Mouse (Mus musculus): ENCODE measurements around the gene Nrap. TPM values are rescaled to one million over a fixed set of nuclear protein-coding genes. Genes with fewer than 3 reads are reported as not detected.

Nrap gene
- polyA plus RNA-seq, 1 experiment from 2014 or later, result 0.65 TPM

DNA sequence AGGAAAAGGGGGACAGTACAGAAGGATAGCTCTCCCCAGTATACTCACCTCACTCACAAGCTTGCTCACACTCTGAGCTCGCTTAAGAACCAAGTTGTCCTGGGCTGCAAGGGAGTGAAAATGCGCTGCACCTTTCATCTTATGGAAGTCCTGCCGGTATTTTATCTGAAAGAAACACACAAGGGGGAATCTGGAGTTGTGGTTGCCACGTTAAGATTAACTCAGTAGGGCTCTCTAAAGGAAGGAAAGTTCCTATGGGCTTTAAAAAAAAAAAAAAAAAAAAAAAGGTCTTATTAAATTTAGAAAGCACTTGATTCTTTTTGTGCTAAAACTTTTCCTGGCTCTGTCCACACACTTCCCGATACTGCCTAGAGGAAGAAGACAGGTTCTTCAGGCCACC is 11.8 kb downstream of the Nrap start:
- 88% methylated on average over 5 of the region's 5 CpGs for WGBS
- no peak for ATAC-seq (ENCODE audit: low FRiP score)
- Histone ChIP-seq H3K27ac (replicated peaks) (no peak overlapping the region), H3K9ac (replicated peaks) (no peak overlapping the region), H3K9me3 (replicated peaks) (no peaks in the 10 kb centered on the region), H3K27me3 (replicated peaks) (no peaks in the 10 kb centered on the region), H3K36me3 (no peaks in the 10 kb centered on the region), H3K4me3 (replicated peaks) (no peak overlapping the region), H3K4me2 (no peak overlapping the region), H3K4me1 (no peaks in the 10 kb centered on the region)

DNA sequence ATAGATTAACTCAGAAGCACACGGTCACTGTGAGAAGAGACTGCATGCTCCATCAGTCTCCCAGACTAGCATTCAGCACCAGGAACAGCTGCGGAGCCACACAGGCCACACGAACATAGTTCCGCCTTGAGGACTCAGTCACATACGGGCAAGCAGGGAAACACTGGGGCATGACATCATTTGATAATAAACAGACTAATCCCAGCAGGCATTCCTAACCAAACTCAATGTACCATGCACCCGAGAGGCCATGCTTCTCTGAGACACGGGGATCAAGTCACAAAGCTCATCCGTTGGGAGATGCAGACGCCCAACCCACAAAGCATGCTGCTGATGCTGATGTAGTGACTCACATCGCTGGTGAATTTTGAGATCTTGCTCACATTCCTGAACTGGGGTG is 15.8 kb downstream of the Nrap start:
- Histone ChIP-seq H3K9me3 (replicated peaks) (no peaks in the 10 kb centered on the region), H3K36me3 (no peaks in the 10 kb centered on the region), H3K9ac (replicated peaks) (no peak overlapping the region), H3K4me2 (no peak overlapping the region), H3K4me3 (replicated peaks) (no peak overlapping the region), H3K27me3 (replicated peaks) (no peaks in the 10 kb centered on the region), H3K27ac (replicated peaks) (no peak overlapping the region), H3K4me1 (no peaks in the 10 kb centered on the region)
- 65% methylated on average over 10 of the region's 10 CpGs for WGBS
- ATAC-seq (ENCODE audit: low FRiP score), result no peak

DNA sequence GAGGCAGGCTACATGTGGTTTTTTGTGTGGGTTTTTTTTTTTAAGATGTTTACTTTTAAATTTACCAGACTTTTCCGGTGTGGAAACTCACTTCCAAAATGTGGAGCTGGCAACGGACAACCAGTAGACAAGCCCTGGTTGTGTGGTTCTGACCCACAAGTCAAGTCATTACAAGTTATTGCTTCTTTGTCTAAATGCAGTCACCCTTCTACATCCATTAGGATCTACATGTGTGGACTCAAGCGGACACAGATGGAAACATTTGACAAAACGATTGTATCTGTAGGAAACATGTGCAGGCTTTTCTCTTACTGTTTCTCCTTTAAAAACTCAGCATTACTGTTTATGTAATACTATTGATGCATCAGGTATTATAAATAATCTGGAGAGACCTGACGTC is 16.6 kb downstream of the Nrap start:
- Histone ChIP-seq H3K36me3 (no peaks in the 10 kb centered on the region), H3K27me3 (replicated peaks) (no peaks in the 10 kb centered on the region), H3K9ac (replicated peaks) (no peak overlapping the region), H3K4me1 (no peaks in the 10 kb centered on the region), H3K9me3 (replicated peaks) (no peaks in the 10 kb centered on the region), H3K27ac (replicated peaks) (no peak overlapping the region), H3K4me3 (replicated peaks) (no peak overlapping the region), H3K4me2 (no peak overlapping the region)
- 93% methylated on average over 5 of the region's 5 CpGs for WGBS
- ATAC-seq (ENCODE audit: low FRiP score), result no peak

- WGBS, result 74% methylated on average over 7 of the region's 7 CpGs
- H3K9me3 ChIP-seq (replicated peaks), result no peaks in the 10 kb centered on the region
- no peak for ATAC-seq (ENCODE audit: low FRiP score)
Observed at GRCm38 (mm10) chr19:56372226-56372625, 17.6 kb downstream of the Nrap start.

DNA sequence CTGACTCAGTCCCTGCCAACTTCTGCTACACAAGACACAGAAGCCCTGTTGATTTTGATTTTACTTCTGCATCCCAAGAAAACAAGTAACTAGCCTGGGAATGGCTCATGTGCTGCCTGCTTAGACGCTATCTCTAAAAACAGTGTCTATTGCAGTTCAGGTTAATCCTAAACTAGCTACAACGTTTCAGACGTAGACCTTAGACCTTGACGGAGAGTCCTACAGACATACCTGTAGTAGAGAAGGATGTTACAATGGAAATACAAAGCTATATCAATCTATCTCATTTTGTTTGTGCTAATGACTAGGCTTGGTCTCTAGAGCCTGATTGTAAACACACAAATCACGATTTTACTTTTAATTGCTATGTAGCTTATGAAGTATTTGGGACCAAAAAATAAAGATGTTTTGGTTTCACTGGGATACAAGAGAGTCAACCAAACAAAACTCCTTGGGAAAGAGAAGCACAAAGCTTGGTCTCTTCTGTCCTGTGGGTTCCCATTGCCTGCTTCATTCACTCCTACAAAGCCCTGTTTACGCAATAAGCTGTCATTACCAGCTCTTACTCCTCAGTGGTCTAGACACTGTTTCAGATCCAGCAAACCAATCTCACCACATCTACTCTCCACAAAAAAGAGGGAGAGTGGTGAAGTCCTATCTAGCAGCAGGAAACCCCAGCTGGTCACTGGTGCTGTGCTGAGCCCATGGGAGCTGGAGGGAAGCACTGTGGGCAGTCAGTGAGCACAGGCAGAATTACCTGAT is 19.3 kb downstream of the Nrap start:
- H3K27ac ChIP-seq (replicated peaks), result no peak overlapping the region
- no peak overlapping the region for H3K4me3 ChIP-seq (replicated peaks)
- WGBS, result 90% methylated on average over 6 of the region's 6 CpGs
- no peak overlapping the region for H3K9ac ChIP-seq (replicated peaks)
- no peak for ATAC-seq (ENCODE audit: low FRiP score)
- H3K4me2 ChIP-seq, result no peak overlapping the region
- no peaks in the 10 kb centered on the region for H3K36me3 ChIP-seq
- H3K27me3 ChIP-seq (replicated peaks), result no peaks in the 10 kb centered on the region
- H3K4me1 ChIP-seq, result no peaks in the 10 kb centered on the region
- no peaks in the 10 kb centered on the region for H3K9me3 ChIP-seq (replicated peaks)

More at GRCm38 (mm10) chr19:56372226-56372625, 17.6 kb downstream of the Nrap start:
- Histone ChIP-seq H3K4me3 (replicated peaks) (no peak overlapping the region), H3K27ac (replicated peaks) (no peak overlapping the region), H3K36me3 (no peaks in the 10 kb centered on the region), H3K9ac (replicated peaks) (no peak overlapping the region), H3K4me2 (no peak overlapping the region), H3K4me1 (no peaks in the 10 kb centered on the region), H3K27me3 (replicated peaks) (no peaks in the 10 kb centered on the region)

- Histone ChIP-seq H3K36me3 (no peaks in the 10 kb centered on the region), H3K9me3 (replicated peaks) (no peaks in the 10 kb centered on the region), H3K4me3 (replicated peaks) (no peak overlapping the region), H3K4me1 (no peaks in the 10 kb centered on the region), H3K4me2 (no peak overlapping the region), H3K9ac (replicated peaks) (no peak overlapping the region), H3K27ac (replicated peaks) (no peak overlapping the region), H3K27me3 (replicated peaks) (no peaks in the 10 kb centered on the region)
- ATAC-seq (ENCODE audit: low FRiP score), result no peak
- 87% methylated on average over 7 of the region's 7 CpGs for WGBS
Observed at GRCm38 (mm10) chr19:56368912-56369311, 20.9 kb downstream of the Nrap start.

DNA sequence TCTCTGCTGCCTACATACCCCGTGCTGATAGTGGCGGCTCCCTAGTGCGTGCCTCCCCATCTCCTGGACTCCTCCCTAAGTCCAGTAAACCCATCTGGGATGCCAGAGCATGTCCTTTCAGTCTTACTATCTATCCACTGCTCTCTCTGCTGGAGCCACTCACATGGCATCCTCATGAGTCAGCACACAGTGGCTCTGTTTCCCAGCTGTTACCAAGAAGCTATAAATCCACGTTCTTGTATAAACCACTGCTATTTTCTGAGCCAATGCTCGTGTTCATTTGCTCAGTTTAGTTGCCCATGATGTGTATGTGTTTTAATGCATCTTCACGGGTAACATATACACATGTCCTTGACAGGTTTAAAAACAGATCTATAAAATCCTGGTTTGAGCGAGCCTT is 22.1 kb downstream of the Nrap start:
- H3K9ac ChIP-seq (replicated peaks), result no peak overlapping the region
- no peak overlapping the region for H3K27ac ChIP-seq (replicated peaks)
- 76% methylated on average over 7 of the region's 7 CpGs for WGBS
- no peak overlapping the region for H3K4me2 ChIP-seq
- no peaks in the 10 kb centered on the region for H3K9me3 ChIP-seq (replicated peaks)
- H3K36me3 ChIP-seq, result no peaks in the 10 kb centered on the region
- no peaks in the 10 kb centered on the region for H3K27me3 ChIP-seq (replicated peaks)
- no peak for ATAC-seq (ENCODE audit: low FRiP score)
- H3K4me3 ChIP-seq (replicated peaks), result no peak overlapping the region
- H3K4me1 ChIP-seq, result no peaks in the 10 kb centered on the region

- no peaks in the 10 kb centered on the region for H3K9me3 ChIP-seq (replicated peaks)
- no peaks in the 10 kb centered on the region for H3K36me3 ChIP-seq
- no peak overlapping the region for H3K4me2 ChIP-seq
- WGBS, result 84% methylated on average over 9 of the region's 9 CpGs
- H3K27ac ChIP-seq (replicated peaks), result no peak overlapping the region
- no peaks in the 10 kb centered on the region for H3K27me3 ChIP-seq (replicated peaks)
- no peak overlapping the region for H3K9ac ChIP-seq (replicated peaks)
- ATAC-seq (ENCODE audit: low FRiP score), result no peak
- H3K4me1 ChIP-seq, result no peaks in the 10 kb centered on the region
- no peak overlapping the region for H3K4me3 ChIP-seq (replicated peaks)
Observed at GRCm38 (mm10) chr19:56366625-56367024, 23.2 kb downstream of the Nrap start.

GRCm38 (mm10) chr19:56366168-56366567 is 23.7 kb downstream of the Nrap start:
- Histone ChIP-seq H3K36me3 (no peaks in the 10 kb centered on the region), H3K9ac (replicated peaks) (no peak overlapping the region), H3K27ac (replicated peaks) (no peak overlapping the region), H3K4me2 (no peak overlapping the region), H3K27me3 (replicated peaks) (no peaks in the 10 kb centered on the region), H3K4me3 (replicated peaks) (no peak overlapping the region), H3K4me1 (no peaks in the 10 kb centered on the region), H3K9me3 (replicated peaks) (no peaks in the 10 kb centered on the region)
- 82% methylated on average over 11 of the region's 11 CpGs for WGBS
- no peak for ATAC-seq (ENCODE audit: low FRiP score)

DNA sequence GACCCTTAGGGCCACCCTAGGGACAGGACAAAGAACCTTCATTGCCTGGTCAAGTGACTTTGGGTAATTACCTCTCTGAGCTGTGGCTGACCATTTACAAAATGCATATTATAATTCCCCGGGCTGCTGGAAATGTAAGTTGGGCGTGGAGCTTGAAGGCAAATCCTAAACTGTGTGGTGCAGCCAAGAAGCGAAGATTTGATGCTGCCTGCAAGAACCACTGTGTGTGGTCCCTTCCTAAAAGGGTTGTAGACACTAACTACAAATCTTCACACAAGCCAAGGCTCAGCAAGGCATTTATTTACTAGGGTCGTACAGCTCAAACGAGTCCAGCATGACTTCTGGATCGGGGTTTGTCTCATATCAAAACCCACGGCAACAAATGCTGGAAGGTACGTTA is 25.3 kb downstream of the Nrap start:
- no peak for ATAC-seq (ENCODE audit: low FRiP score)

GRCm38 (mm10) chr19:56363721-56364460 is 25.9 kb downstream of the Nrap start:
- Histone ChIP-seq H3K36me3 (no peaks in the 10 kb centered on the region), H3K9ac (replicated peaks) (no peak overlapping the region), H3K27me3 (replicated peaks) (no peaks in the 10 kb centered on the region), H3K4me3 (replicated peaks) (no peak overlapping the region), H3K27ac (replicated peaks) (no peak overlapping the region), H3K9me3 (replicated peaks) (no peaks in the 10 kb centered on the region), H3K4me2 (no peak overlapping the region), H3K4me1 (no peaks in the 10 kb centered on the region)
- 68% methylated on average over 15 of the region's 15 CpGs for WGBS
- ATAC-seq (ENCODE audit: low FRiP score), result no peak

More for the DNA sequence above, 25.3 kb downstream of the Nrap start:
- 68% methylated on average over 8 of the region's 8 CpGs for WGBS
- Histone ChIP-seq H3K27me3 (replicated peaks) (no peaks in the 10 kb centered on the region), H3K27ac (replicated peaks) (no peak overlapping the region), H3K4me1 (no peaks in the 10 kb centered on the region), H3K9me3 (replicated peaks) (no peaks in the 10 kb centered on the region), H3K9ac (replicated peaks) (no peak overlapping the region), H3K4me3 (replicated peaks) (no peak overlapping the region), H3K36me3 (no peaks in the 10 kb centered on the region), H3K4me2 (no peak overlapping the region)

DNA sequence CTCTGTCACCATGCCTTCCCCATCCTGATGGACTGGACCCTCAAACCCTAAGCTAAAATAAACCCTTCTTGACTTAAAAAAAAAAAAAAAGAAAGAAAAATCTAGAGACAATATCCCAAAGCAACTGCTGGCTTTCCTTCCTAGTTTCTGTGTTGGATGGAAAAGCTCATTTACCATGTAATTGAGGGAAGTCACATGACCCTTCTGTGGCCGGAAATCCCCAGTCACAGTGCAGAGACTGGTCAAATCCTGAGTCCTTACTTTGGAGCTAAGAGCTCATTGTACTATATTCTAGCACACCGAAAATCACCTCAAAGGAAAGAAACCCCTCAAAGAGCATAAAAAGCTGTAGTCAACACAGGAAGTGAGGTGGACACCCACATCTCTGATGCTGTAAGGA is 30.9 kb downstream of the Nrap start:
- Histone ChIP-seq H3K36me3 (no peaks in the 10 kb centered on the region), H3K4me1 (peaks cover 4% of the 10 kb centered on the region; the same call in 1 of the 2 replicates), H3K4me3 (replicated peaks) (no peak overlapping the region), H3K27ac (replicated peaks) (no peak overlapping the region), H3K9me3 (replicated peaks) (no peaks in the 10 kb centered on the region), H3K4me2 (no peak overlapping the region), H3K27me3 (replicated peaks) (no peaks in the 10 kb centered on the region), H3K9ac (replicated peaks) (no peak overlapping the region)
- 62% methylated on average over 2 of the region's 2 CpGs for WGBS
- ATAC-seq (ENCODE audit: low FRiP score), result no peak

Data from neural tube, embryonic 15.5 days (tissue).